Mouse (Mus musculus): ENCODE data around the gene Plac8.
A peak's percentile ranks its signal among the peaks of the same experiment; 100 is the strongest.

Plac8 gene

DNA sequence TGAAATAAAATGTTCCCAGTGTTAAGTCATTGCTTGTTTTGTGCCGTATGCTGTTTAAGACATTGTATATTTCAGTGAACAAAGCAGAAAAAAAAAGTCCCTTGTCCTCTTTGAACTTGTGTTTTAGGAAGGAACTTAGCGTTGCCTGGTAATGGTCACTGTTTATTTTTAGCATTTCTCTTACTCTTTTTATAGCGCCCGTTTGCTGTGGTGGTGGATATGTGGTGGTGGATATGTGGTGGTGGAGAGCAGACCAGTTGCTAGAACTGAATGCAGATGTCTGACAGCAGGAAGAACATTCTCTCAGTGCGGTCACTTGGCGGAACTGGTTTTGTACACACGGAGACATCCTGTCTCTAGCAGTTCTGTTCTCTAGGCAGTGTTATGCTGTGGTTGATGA lies 45.9 kb downstream of the Plac8 start:
- no peak for DNase-seq

DNA sequence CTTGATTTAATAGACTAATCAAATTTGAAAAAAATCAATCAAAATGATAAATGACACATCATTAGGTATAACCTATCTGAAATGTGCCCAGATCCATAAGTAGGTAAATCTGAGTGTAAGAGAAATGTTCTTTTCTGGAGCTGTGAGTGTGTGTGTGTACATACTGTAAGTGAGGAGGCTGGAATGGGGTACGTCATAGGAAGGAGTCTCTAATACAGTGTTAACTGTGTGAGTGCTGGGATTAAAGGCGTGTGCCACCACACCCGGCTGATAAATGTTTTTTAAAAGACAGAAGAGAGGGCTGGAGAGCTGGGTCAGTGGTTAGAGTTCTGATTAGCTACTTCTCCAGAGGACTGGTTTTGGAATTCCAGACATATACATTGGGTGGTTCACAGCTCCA lies 46.4 kb downstream of the Plac8 start:
- no peak for DNase-seq

DNA sequence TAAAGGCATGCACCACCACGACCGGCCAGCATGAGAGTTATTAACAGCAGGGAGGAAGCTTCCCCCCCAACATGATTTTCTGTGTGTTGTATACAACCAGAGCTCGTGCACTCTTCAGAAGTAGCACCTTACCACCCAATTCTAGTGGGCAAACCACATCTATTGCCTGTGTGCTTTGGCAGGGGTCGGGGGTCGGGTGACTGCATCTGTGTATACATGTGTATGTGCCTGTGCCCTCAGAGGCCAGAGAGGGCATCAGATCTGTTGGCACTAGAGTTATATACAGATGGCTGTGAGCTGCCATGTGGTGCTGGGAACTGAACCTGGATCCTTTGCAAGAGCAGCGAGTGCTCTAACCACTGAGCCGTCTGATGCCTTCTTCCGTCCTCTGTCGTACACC lies 47.1 kb downstream of the Plac8 start:
- DNase-seq, result peak in 1 of 2 experiments; percentile 3

DNA sequence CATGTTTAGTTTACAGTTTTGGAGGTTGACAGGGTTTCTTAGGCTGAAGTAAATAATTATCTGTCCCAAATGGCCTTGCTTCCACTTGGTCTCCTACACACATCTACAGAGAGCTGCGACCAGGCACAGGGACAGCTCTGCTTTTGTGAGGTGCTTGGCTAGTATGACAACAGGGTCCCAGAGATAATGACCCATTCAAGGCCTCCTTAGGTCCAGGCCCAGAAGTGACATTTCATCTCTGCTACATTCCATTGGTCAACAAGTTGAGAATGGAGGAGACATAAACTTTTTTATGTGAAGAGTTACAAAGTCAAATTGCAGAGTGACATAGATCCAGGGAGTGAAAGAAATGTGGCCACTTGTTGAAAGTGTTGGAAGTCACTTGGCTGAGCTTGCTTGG lies 48.7 kb downstream of the Plac8 start:
- DNase-seq, result no peak

DNA sequence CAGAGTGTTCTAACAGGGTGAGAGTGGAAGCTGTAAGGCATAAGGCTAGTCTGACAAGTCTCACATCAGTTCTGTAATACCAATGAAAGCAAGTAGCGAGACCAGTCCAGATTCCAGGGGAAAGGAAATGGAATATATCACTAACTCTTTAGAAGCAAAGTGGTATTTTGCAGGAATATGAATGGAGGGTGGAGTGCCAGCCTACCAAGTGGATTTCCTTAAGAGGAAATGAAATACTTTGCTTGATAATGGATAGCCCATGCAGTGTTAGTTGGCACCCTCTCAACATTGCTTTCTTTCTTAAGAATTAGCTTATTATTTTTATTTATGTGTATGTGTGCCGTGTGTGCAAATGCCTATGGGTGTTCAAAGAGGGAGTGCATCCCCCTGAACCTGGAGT lies 51.8 kb downstream of the Plac8 start:
- no peak for DNase-seq

DNA sequence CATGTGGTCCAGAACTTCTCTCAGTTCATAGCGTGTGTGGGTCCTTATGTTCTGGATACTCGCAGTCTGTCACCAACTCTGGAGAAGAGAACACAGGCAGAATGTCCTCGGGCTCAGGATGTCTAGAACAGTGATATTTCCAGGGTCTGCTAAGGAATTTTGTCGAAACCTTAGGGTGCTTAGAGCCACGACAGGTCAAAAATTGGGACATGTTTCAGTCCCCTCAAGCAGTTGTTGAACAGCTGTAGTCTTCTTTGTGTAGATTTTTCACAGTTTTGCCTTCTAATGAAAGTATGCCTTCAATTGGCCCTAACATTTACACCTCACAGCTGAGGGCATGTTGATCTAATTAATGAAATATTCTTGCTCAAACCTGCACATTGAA lies 53.0 kb downstream of the Plac8 start:
- no peak for DNase-seq

DNA sequence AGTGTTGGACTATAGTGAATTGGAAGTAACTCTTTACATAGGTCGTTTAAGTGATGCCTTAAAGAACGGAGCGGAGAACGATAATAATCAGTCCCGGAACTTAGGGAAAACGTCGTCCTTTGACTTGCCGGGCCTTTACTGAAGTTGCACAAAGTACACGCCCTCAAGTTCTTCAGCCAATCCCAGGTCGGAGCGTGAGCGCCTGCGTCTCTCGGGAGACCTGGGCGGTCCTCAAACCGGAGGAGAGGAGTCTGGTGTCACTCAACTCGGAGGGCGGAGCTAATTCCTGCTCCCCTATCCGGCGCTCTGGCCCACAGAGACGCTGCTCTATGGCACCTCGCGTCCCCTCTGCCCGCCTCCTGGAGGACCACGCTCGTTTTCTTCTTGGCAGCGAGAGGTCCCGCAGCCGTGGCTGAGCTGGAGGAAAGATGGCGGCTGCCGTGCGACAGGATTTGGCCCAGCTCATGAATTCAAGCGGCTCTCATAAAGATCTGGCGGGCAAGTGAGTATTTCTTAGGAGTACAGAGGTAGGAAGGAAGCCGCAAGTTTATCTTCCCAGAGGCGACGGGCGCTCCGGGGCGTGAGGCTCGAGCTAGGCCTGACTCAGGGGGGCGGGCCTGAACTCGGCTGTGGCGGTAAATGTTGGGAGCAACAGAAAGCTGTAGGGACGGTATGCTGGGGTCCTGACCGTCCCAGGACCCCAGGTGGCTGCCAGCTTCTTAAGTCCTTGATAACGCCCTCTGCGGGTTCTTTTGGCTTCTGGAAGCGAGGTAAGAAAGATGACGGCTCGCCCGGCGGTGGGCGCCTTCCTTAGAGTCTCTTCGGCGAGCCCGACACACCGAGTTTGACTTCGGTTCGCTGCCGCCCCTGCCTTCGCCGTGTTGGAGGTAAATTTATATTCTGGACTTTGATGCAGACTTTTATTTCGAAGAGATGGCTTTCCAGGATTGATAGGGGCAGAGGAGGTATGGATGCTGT lies 53.7 kb downstream of the Plac8 start, which contains the start of gene Cops4:
Gene Cops4 (plus strand): TSS at position 261 of the 978 bp plus-strand sequence.
- DNase-seq, result peak; percentile 97 to 98

DNA sequence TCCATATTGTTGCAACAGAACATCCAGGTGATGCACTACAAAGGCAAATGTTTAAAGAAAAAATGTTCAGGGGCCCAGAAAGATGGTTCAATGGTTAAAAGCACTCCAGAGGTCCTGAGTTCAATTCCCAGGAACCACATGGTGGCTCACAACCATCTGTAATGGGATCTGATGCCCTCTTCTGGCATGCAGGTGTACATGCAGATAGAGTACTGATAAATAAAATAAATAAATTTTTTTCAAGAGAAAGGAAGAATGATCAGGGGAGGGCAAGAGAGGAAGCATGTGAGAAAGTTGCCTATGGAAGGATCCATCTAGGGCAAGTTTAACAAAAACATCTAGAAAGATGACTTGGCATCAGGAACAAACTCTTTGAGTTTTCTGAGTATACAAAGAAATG lies 59.5 kb downstream of the Plac8 start:
- no peak for DNase-seq

DNA sequence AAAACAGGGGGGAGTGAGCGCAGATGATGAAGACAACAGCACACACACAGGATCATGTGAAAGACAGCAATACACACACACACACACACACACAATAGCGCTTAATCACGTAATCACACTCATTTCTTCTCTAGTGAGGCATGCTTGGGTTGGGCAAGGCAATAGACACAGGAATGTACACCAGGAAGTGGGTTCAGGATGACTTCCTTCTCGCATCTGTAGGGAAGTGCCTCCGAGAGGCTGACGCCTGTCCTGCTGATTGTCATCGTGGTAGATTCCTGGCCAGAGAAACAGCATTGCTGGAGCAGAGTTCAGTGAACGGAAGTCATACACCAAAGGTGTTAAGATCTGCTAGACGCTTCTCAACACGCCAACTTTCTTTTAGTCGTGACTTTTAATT lies 62.8 kb downstream of the Plac8 start:
- no peak for DNase-seq
